Mouse (Mus musculus): ENCODE results near the gene Nans. TPM values are rescaled to one million over a fixed set of nuclear protein-coding genes. Genes with fewer than 3 reads are reported as not detected.

Nans gene
- polyA plus RNA-seq, 1 experiment from 2014 or later = 76.5 TPM

- Histone ChIP-seq H3K27ac (replicated peaks) (peak overlapping the region; percentile 99), H3K4me1 (peaks cover 40% of the 10 kb centered on the region), H3K27me3 (replicated peaks) (no peaks in the 10 kb centered on the region), H3K36me3 (no peaks in the 10 kb centered on the region), H3K9me3 (replicated peaks) (no peaks in the 10 kb centered on the region), H3K4me3 (replicated peaks) (peak overlapping the region; percentile 92), H3K9ac (replicated peaks) (peak overlapping the region; percentile 93; the same call in 1 of the 2 replicates), H3K4me2 (peak overlapping the region; percentile 97)
- 31% methylated on average over 13 of the region's 13 CpGs for WGBS
- ATAC-seq (ENCODE audit: low FRiP score) = no peak
Measured at GRCm38 (mm10) chr4:46452855-46453719, 36.0 kb upstream of the Nans start.

- Histone ChIP-seq H3K9ac (replicated peaks) (no peak overlapping the region), H3K4me1 (peaks cover 35% of the 10 kb centered on the region)
Measured at GRCm38 (mm10) chr4:46454097-46454864, 34.8 kb upstream of the Nans start.

GRCm38 (mm10) chr4:46456762-46457161, 32.3 kb upstream of the Nans start:
- 89% methylated on average over 4 of the region's 4 CpGs for whole genome bisulfite sequencing

More at GRCm38 (mm10) chr4:46454097-46454864, 34.8 kb upstream of the Nans start:
- no peak for ATAC-seq (ENCODE audit: low FRiP score)
- Histone ChIP-seq H3K36me3 (no peaks in the 10 kb centered on the region), H3K27me3 (replicated peaks) (no peaks in the 10 kb centered on the region), H3K27ac (replicated peaks) (no peak overlapping the region), H3K4me3 (replicated peaks) (no peak overlapping the region), H3K9me3 (replicated peaks) (no peaks in the 10 kb centered on the region), H3K4me2 (no peak overlapping the region; the same call in 1 of the 2 replicates)
- 80% methylated on average over 5 of the region's 5 CpGs for WGBS

GRCm38 (mm10) chr4:46457186-46457585, 31.9 kb upstream of the Nans start:
- H3K9me3 ChIP-seq (replicated peaks) = no peaks in the 10 kb centered on the region
- H3K4me1 ChIP-seq = peaks cover 29% of the 10 kb centered on the region
- peaks cover 8% of the 10 kb centered on the region for H3K36me3 ChIP-seq
- no peak for ATAC-seq (ENCODE audit: low FRiP score)
- 97% methylated on average over 3 of the region's 3 CpGs for WGBS
- H3K9ac ChIP-seq (replicated peaks) = no peak overlapping the region
- no peaks in the 10 kb centered on the region for H3K27me3 ChIP-seq (replicated peaks)
- no peak overlapping the region for H3K27ac ChIP-seq (replicated peaks)
- no peak overlapping the region for H3K4me3 ChIP-seq (replicated peaks)
- H3K4me2 ChIP-seq = no peak overlapping the region

More at GRCm38 (mm10) chr4:46456762-46457161, 32.3 kb upstream of the Nans start:
- H3K27ac ChIP-seq (replicated peaks) = no peak overlapping the region
- no peaks in the 10 kb centered on the region for H3K27me3 ChIP-seq (replicated peaks)
- no peak overlapping the region for H3K9ac ChIP-seq (replicated peaks)
- H3K4me3 ChIP-seq (replicated peaks) = no peak overlapping the region
- H3K4me2 ChIP-seq = no peak overlapping the region
- H3K4me1 ChIP-seq = peaks cover 29% of the 10 kb centered on the region
- H3K9me3 ChIP-seq (replicated peaks) = no peaks in the 10 kb centered on the region
- peaks cover 7% of the 10 kb centered on the region for H3K36me3 ChIP-seq
- ATAC-seq (ENCODE audit: low FRiP score) = no peak

- no peak for ATAC-seq (ENCODE audit: low FRiP score)
- H3K4me3 ChIP-seq (replicated peaks) = no peak overlapping the region
- WGBS = 96% methylated on average over 2 of the region's 2 CpGs
Measured at GRCm38 (mm10) chr4:46458411-46458810, 30.6 kb upstream of the Nans start.

GRCm38 (mm10) chr4:46463130-46463830, 25.8 kb upstream of the Nans start:
- no peak overlapping the region for H3K27ac ChIP-seq (replicated peaks)
- H3K9ac ChIP-seq (replicated peaks) = no peak overlapping the region
- no peak for ATAC-seq (ENCODE audit: low FRiP score)
- no peak overlapping the region for H3K4me3 ChIP-seq (replicated peaks)
- H3K9me3 ChIP-seq (replicated peaks) = no peaks in the 10 kb centered on the region
- H3K4me2 ChIP-seq = no peak overlapping the region
- WGBS = 89% methylated on average over 7 of the region's 7 CpGs
- H3K27me3 ChIP-seq (replicated peaks) = no peaks in the 10 kb centered on the region
- H3K36me3 ChIP-seq = peaks cover 57% of the 10 kb centered on the region
- H3K4me1 ChIP-seq = no peaks in the 10 kb centered on the region

More at GRCm38 (mm10) chr4:46458411-46458810, 30.6 kb upstream of the Nans start:
- Histone ChIP-seq H3K36me3 (peaks cover 18% of the 10 kb centered on the region), H3K9ac (replicated peaks) (no peak overlapping the region), H3K4me2 (no peak overlapping the region), H3K27me3 (replicated peaks) (no peaks in the 10 kb centered on the region), H3K27ac (replicated peaks) (no peak overlapping the region), H3K9me3 (replicated peaks) (no peaks in the 10 kb centered on the region), H3K4me1 (peaks cover 17% of the 10 kb centered on the region)

GRCm38 (mm10) chr4:46465740-46466139, 23.3 kb upstream of the Nans start:
- Histone ChIP-seq H3K4me1 (no peaks in the 10 kb centered on the region), H3K4me2 (no peak overlapping the region), H3K27ac (replicated peaks) (no peak overlapping the region), H3K4me3 (replicated peaks) (no peak overlapping the region), H3K9ac (replicated peaks) (no peak overlapping the region), H3K9me3 (replicated peaks) (no peaks in the 10 kb centered on the region), H3K27me3 (replicated peaks) (no peaks in the 10 kb centered on the region), H3K36me3 (peaks cover 81% of the 10 kb centered on the region)
- WGBS = 90% methylated on average over 3 of the region's 3 CpGs
- no peak for ATAC-seq (ENCODE audit: low FRiP score)

- 97% methylated on average over 5 of the region's 5 CpGs for WGBS
- H3K4me1 ChIP-seq = no peaks in the 10 kb centered on the region
- no peak overlapping the region for H3K27ac ChIP-seq (replicated peaks)
- no peak for ATAC-seq (ENCODE audit: low FRiP score)
- H3K9me3 ChIP-seq (replicated peaks) = no peaks in the 10 kb centered on the region
- H3K36me3 ChIP-seq = peaks cover 51% of the 10 kb centered on the region
- no peaks in the 10 kb centered on the region for H3K27me3 ChIP-seq (replicated peaks)
- H3K4me2 ChIP-seq = no peak overlapping the region
- no peak overlapping the region for H3K9ac ChIP-seq (replicated peaks)
- H3K4me3 ChIP-seq (replicated peaks) = no peak overlapping the region
Measured at GRCm38 (mm10) chr4:46475101-46475500, 13.9 kb upstream of the Nans start.

GRCm38 (mm10) chr4:46479081-46479480, 10.0 kb upstream of the Nans start:
- Histone ChIP-seq H3K9ac (replicated peaks) (no peak overlapping the region), H3K27ac (replicated peaks) (no peak overlapping the region), H3K4me3 (replicated peaks) (no peak overlapping the region), H3K4me1 (no peaks in the 10 kb centered on the region), H3K27me3 (replicated peaks) (no peaks in the 10 kb centered on the region), H3K9me3 (replicated peaks) (no peaks in the 10 kb centered on the region), H3K4me2 (no peak overlapping the region), H3K36me3 (peaks cover 19% of the 10 kb centered on the region)
- ATAC-seq (ENCODE audit: low FRiP score) = no peak
- WGBS = 94% methylated on average over 2 of the region's 2 CpGs

GRCm38 (mm10) chr4:46485696-46486417, 3.2 kb upstream of the Nans start:
- Histone ChIP-seq H3K4me3 (replicated peaks) (no peak overlapping the region), H3K4me2 (no peak overlapping the region), H3K9me3 (replicated peaks) (no peaks in the 10 kb centered on the region), H3K27me3 (replicated peaks) (no peaks in the 10 kb centered on the region), H3K27ac (replicated peaks) (no peak overlapping the region), H3K36me3 (no peaks in the 10 kb centered on the region), H3K4me1 (peaks cover 14% of the 10 kb centered on the region), H3K9ac (replicated peaks) (no peak overlapping the region)
- ATAC-seq (ENCODE audit: low FRiP score) = no peak
- 59% methylated on average over 14 of the region's 14 CpGs for WGBS

GRCm38 (mm10) chr4:46487348-46487747, 1.7 kb upstream of the Nans start:
- Histone ChIP-seq H3K9ac (replicated peaks) (no peak overlapping the region), H3K36me3 (no peaks in the 10 kb centered on the region), H3K4me2 (no peak overlapping the region), H3K4me3 (replicated peaks) (no peak overlapping the region), H3K27ac (replicated peaks) (no peak overlapping the region), H3K9me3 (replicated peaks) (no peaks in the 10 kb centered on the region), H3K4me1 (peaks cover 17% of the 10 kb centered on the region), H3K27me3 (replicated peaks) (no peaks in the 10 kb centered on the region)
- ATAC-seq (ENCODE audit: low FRiP score) = no peak
- 93% methylated on average over 5 of the region's 5 CpGs for WGBS

All from neural tube, embryonic 15.5 days (tissue).